Mouse (Mus musculus) macrophage (primary cell): ENCODE data around the gene Olfr521. TPM values are rescaled to one million over a fixed set of nuclear protein-coding genes. Genes with fewer than 3 reads are reported as not detected.

Experiments used
- polyA plus RNA-seq: library from polyadenylated mRNA; stranded (reverse); fragments of 250-400 nt; gene quantifications from 3 replicates; pipeline ENCODE4 v1.2.4, GENCODE M21; 2018; ENCODE audit warnings: inconsistent platforms

Olfr521 gene
- polyA plus RNA-seq, 1 experiment from 2014 or later: not detected

Other genes starting within 250 kb of the Olfr521 start
- 65.3 to 97.8 TPM (median 73.5 TPM) in 3 replicates for gene Arrb1, start 228.0 kb upstream of the Olfr521 start, polyA plus RNA-seq
- 1.1 to 3.4 TPM (median 2.4 TPM) in 3 replicates for gene Tpbgl, start 136.4 kb upstream of the Olfr521 start, polyA plus RNA-seq
- 9.7 to 16.8 TPM (median 10.0 TPM) in 3 replicates for gene Slco2b1, start 52.2 kb upstream of the Olfr521 start, polyA plus RNA-seq
- gene Olfr520, start 33.2 kb upstream of the Olfr521 start, polyA plus RNA-seq: not detected in 3 replicates
- gene Neu3, start 64.9 kb downstream of the Olfr521 start, polyA plus RNA-seq: 0.55 to 1.1 TPM (median 0.79 TPM) in 3 replicates
- gene Xrra1, start 95.6 kb downstream of the Olfr521 start, polyA plus RNA-seq: 0.11 to 0.12 TPM in 2 of 3 replicates, not detected in the other
- 165 to 201 TPM (median 180 TPM) in 3 replicates for gene Spcs2, start 100.0 kb downstream of the Olfr521 start, polyA plus RNA-seq
- gene Rnf169, start 216.9 kb downstream of the Olfr521 start, polyA plus RNA-seq: 10.4 to 15.0 TPM (median 11.8 TPM) in 3 replicates
- gene Chrdl2, start 242.7 kb downstream of the Olfr521 start, polyA plus RNA-seq: not detected in 3 replicates